Mouse (Mus musculus): ENCODE measurements around the gene Cbln1. TPM values are rescaled to one million over a fixed set of nuclear protein-coding genes. Genes with fewer than 3 reads are reported as not detected.

The Cbln1 gene
- polyA plus RNA-seq, 1 experiment from 2014 or later, result 0.14 TPM

Other genes with a start within 250 kb of the Cbln1 start
- not detected in 2 replicates for gene 4933402J07Rik, start 91.2 kb upstream of the Cbln1 start, polyA plus RNA-seq (2015; fragmentation: Nextera tagmentation; extraction: Ambion mirVana)